Mouse (Mus musculus) forebrain, embryonic 14.5 days (tissue): ENCODE results near the gene Fut2. TPM values are rescaled to one million over a fixed set of nuclear protein-coding genes. Genes with fewer than 3 reads are reported as not detected.
A peak's percentile ranks its signal among the peaks of the same experiment; 100 is the strongest.

Experiments used
- ATAC-seq: fragments of 200-750 bp; cut with Nextera tagmentation; 2 replicates; pipeline ENCODE4 v1.8.0; 2017; ENCODE audit warnings: mild to moderate bottlenecking, moderate library complexity
- DNase-seq: peaks from one replicate; pipeline ENCODE4 v3.0.0-alpha.2; 2015; ENCODE audit warnings: low spot score
- H3K27ac ChIP-seq: fragments of 300-500 bp; sonication (generic); 2 replicates; pipeline ENCODE4 v1.5.1; 2014; ENCODE audit warnings: low read depth, mild to moderate bottlenecking, control low read depth, low read length, moderate library complexity
- H3K27me3 ChIP-seq: fragments of 300-500 bp; sonication (generic); replicated peaks from 2 replicates; pipeline ENCODE4 v1.6.1; 2014; ENCODE audit warnings: low read length, control low read depth, mixed read lengths; ENCODE audit not compliant: control insufficient read depth, insufficient read depth
- H3K36me3 ChIP-seq: fragments of 300-500 bp; sonication (generic); 2 replicates; pipeline ENCODE4 v1.6.1; 2014; ENCODE audit warnings: low read length, control low read depth; ENCODE audit not compliant: control insufficient read depth, insufficient read depth
- H3K4me1 ChIP-seq: fragments of 300-500 bp; sonication (generic); 2 replicates; pipeline ENCODE4 v1.6.1; 2014; ENCODE audit warnings: antibody characterized with exemption, low read length, control low read depth; ENCODE audit not compliant: control insufficient read depth, insufficient read depth
- H3K4me2 ChIP-seq: fragments of 300-500 bp; sonication (generic); 2 replicates; pipeline ENCODE4 v1.6.1; 2014; ENCODE audit warnings: mild to moderate bottlenecking, control low read depth, low read length
- H3K4me3 ChIP-seq: fragments of 300-500 bp; sonication (generic); 2 replicates; pipeline ENCODE4 v1.5.1; 2014; ENCODE audit warnings: low read depth, low read length, control low read depth
- H3K9ac ChIP-seq: fragments of 300-500 bp; sonication (generic); 2 replicates; pipeline ENCODE4 v1.6.1; 2014; ENCODE audit warnings: mild to moderate bottlenecking, low read length, control low read depth, moderate library complexity
- H3K9me3 ChIP-seq: fragments of 300-500 bp; sonication (generic); replicated peaks from 2 replicates; pipeline ENCODE4 v1.6.1; 2016; ENCODE audit warnings: low read length, control low read depth, mixed read lengths; ENCODE audit not compliant: control insufficient read depth
- WGBS: fragments of 180-500 bp; shearing (Covaris S2); extraction: QIAGEN DNeasy Blood & Tissue Kit; methylation state at CpG from one replicate; pipeline ENCODE4 v1.1.7; 2014; 5-methylcytosine and 5-hydroxymethylcytosine counted together
- polyA plus RNA-seq: library from polyadenylated mRNA; unstranded; fragments of >200 nt; fragmentation: Nextera tagmentation; extraction: Ambion mirVana; gene quantifications from 2 replicates; pipeline ENCODE4 v1.2.1, GENCODE M21; 2014

Fut2 gene
- polyA plus RNA-seq, 1 experiment from 2014 or later = 0.11 TPM

DNA sequence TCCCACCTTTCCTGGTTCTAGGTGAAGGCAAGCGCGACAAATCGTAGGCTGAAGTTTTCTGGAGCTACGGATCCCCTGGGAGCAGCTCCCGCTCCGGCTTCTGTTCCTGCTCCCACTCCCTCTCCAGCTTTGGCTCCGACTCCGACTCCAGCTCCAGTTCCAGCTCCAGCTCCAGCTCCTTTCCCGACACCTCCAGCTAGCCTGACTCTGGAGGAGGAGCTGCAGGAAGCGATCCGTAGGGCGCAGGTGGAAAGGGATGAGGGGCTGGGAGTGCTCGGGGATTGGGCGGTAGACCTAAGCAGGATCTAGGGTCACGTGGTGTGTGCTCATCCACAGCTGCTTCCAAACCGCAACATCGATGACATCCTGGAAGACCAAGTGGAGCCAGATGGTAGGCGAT is 22.0 kb downstream of the Fut2 start:
- Histone ChIP-seq H3K4me1 (peaks cover 11% of the 10 kb centered on the region), H3K9ac (peak overlapping the region; percentile 49; the same call in 1 of the 2 replicates), H3K36me3 (no peaks in the 10 kb centered on the region), H3K9me3 (no peaks in the 10 kb centered on the region), H3K4me2 (peak overlapping the region; percentile 86), H3K4me3 (peak overlapping the region; percentile 24), H3K27me3 (no peaks in the 10 kb centered on the region), H3K27ac (peak overlapping the region; percentile 84)
- DNase-seq (peak; percentile 69), ATAC-seq (peak; percentile 18)
- 2% methylated on average over 18 of the region's 18 CpGs for WGBS

DNA sequence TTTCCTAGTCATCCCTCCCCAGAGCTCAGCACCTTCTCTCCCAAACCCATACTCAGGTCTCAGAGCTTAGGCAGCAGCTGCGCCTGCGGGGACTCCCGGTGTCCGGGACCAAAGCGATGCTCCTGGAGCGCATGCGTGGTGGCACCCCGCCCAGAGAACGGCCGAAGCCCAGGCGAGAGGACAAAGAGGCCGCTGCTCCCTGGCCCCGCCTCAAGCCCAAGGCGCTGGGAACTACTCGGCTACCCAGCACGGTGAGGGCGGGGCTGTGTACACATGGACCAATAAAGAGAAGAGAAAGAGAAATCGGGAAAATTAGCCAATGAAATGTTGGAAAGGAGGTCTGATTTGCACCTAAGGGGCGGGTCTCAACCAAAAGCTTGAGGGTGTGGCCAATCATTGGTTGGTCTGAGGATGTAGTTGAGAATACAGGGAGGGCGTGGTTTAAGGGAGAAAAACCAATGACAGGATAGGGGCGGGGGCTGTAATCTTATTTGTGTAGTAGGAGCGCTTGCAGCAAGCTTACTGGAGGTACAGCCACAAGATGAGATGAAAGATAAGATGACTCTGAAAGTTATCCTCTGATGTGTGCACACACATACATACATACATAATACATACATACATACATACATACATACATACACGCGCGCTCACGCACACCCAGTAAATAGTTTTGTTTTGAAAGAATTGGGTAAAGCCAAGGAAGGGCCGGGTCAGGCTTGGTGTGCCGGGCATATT is 22.6 kb downstream of the Fut2 start:
- H3K36me3 ChIP-seq = no peaks in the 10 kb centered on the region
- H3K9me3 ChIP-seq = no peaks in the 10 kb centered on the region
- ATAC-seq = peak; percentile 92
- peak overlapping the region; percentile 86 for H3K4me2 ChIP-seq
- peak overlapping the region; percentile 87 for H3K9ac ChIP-seq
- H3K27ac ChIP-seq = peak overlapping the region; percentile 90
- peaks cover 11% of the 10 kb centered on the region for H3K4me1 ChIP-seq
- H3K27me3 ChIP-seq = no peaks in the 10 kb centered on the region
- peak; percentile 100 for DNase-seq
- peak overlapping the region; percentile 46 for H3K4me3 ChIP-seq
- 2% methylated on average over 28 of the region's 28 CpGs for WGBS

DNA sequence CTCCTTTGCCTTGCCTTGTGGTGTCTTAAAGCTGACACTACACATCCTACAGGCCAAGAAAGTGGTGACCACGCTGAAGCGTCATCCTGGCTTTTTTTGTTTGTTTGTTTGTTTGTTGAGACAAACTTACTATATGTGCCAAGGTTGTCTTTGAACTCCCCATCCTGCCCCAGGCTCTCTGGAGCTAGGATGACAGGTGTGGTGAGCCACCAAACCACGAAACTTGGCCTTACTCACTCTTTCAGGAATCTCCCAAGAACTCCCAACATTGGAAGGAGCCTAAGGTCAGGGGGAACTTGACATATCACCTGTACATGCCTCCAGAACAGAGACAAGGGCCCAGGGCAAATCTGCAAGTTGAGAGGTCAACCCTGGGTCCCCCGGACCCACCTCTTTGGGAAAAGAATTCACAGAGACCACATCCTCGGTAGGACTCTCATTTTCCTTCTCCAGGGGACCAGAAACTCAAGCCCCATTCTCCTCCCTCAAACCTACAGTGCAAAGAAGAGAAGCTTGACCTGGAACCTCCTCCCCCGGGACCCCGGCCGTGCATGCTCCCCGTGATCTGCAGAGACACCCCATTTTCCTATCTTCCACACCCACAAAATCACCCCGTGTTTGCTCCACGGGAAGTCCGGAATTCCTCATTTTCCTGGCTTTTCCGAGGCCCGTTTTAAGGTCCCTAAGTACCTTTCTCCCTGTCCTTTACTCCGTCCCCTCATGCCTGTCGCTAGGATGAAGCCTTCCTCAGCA is 23.5 kb downstream of the Fut2 start:
- no peak for DNase-seq
- Histone ChIP-seq H3K9ac (peak overlapping the region; percentile 87), H3K4me3 (peak overlapping the region; percentile 46), H3K9me3 (no peaks in the 10 kb centered on the region), H3K27me3 (no peaks in the 10 kb centered on the region), H3K27ac (peak overlapping the region; percentile 90), H3K36me3 (no peaks in the 10 kb centered on the region), H3K4me1 (peaks cover 11% of the 10 kb centered on the region), H3K4me2 (peak overlapping the region; percentile 86)
- 36% methylated on average over 16 of the region's 16 CpGs for WGBS
- no peak for ATAC-seq

DNA sequence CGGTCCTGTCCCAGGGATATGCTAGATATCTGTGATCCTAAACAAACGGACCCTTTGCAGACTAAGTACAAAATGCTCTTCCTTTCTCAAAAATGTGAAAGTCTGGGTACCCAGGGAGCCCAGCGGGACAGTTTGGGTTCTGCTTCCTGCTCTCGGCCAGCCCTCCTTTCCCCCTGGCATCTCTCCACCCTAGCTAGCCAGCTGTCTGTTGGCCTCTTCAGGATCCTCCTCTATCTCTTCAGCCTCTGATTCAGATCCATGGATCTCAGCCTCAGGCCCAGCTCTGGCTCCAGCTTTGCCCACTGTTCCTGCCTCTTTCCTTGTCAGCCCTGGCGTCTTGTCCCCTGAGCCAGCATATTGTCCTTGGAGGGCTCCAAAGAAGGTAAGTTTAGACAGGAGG is 24.1 kb downstream of the Fut2 start:
- DNase-seq = no peak
- peak overlapping the region; percentile 86 for H3K4me2 ChIP-seq
- H3K9me3 ChIP-seq = no peaks in the 10 kb centered on the region
- no peak overlapping the region for H3K4me3 ChIP-seq
- H3K36me3 ChIP-seq = no peaks in the 10 kb centered on the region
- H3K27ac ChIP-seq = no peak overlapping the region
- no peak for ATAC-seq
- no peak overlapping the region for H3K9ac ChIP-seq
- H3K4me1 ChIP-seq = peaks cover 11% of the 10 kb centered on the region
- WGBS = 84% methylated on average over 5 of the region's 5 CpGs
- no peaks in the 10 kb centered on the region for H3K27me3 ChIP-seq

DNA sequence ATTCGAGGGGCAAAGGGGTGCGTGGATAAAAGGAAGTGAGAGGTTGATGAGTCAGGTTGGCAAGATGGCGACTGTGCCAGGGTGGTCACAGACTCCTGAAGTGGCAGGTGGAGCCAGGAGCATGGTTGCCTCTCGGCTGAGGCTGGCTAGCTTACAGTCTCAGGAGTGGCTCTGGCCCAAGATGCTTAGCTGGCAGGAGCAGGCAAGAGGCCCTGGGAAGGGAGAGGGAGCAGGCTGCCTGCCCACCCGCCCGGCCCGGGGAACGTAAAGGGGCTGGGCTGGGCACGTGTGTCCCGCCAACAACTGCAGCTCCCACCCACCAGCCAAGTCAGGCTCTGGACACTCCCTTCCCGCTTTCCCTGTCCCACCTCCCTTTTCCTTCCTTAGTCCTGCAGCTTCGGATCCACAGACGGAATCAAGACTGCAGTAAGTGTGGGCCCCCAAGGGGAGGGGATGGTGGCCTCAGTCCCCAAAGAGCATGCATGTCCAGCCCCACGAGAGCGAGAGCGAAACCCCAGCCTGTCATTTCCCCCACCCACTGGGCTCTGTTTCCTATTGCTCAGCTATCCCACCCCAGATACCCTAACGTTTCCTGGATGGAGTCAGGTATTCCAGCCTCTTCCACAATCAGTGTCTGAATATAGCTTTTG is 24.7 kb downstream of the Fut2 start:
- WGBS = 63% methylated on average over 17 of the region's 17 CpGs
- DNase-seq = peak; percentile 42
- Histone ChIP-seq H3K9ac (no peak overlapping the region), H3K4me1 (peaks cover 11% of the 10 kb centered on the region), H3K9me3 (no peaks in the 10 kb centered on the region), H3K36me3 (no peaks in the 10 kb centered on the region; the same call in 1 of the 2 replicates), H3K27ac (no peak overlapping the region), H3K27me3 (no peaks in the 10 kb centered on the region), H3K4me2 (no peak overlapping the region), H3K4me3 (no peak overlapping the region)
- ATAC-seq = no peak

DNA sequence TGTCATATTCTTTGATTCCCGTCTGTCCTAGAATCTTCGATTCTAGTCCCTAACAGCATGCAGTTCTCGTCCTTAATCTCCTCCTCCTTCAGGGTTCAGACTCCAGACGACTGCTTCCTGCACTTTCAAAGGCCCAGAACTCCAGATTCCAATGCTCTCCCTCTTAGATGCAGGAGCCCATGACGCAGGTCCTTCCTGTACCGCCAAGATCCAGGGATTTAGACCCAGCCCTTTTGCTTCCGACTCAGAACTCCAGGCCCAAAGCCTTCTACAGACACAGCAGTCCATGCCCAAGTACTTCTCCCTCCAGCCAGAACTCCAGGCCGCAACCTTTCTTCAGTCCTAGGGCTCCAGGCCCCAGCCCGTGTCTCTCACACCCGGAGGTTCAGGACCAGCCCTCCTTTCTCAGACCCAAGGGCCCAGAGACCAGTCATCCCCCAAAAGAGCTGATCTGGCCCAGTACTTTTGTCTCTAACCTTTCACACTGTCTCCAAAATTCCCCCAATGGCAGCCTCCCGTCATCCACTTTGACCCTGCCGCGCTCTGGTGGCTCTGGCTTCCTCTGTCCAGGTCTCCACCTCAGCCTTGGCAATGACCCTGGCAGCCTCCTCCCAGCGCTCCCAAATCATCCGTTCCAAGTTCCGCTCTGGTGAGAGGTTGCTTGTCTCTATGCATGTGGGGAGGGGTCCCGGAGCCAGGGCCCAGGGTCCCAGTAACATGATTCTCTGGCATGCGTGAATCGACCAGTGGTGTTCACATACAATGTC is 25.8 kb downstream of the Fut2 start:
- no peaks in the 10 kb centered on the region for H3K27me3 ChIP-seq
- peaks cover 11% of the 10 kb centered on the region for H3K4me1 ChIP-seq
- ATAC-seq (no peak), DNase-seq (no peak)
- H3K9me3 ChIP-seq = no peaks in the 10 kb centered on the region
- H3K9ac ChIP-seq = no peak overlapping the region
- no peak overlapping the region for H3K4me2 ChIP-seq
- 78% methylated on average over 19 of the region's 19 CpGs for WGBS
- no peaks in the 10 kb centered on the region; the same call in 1 of the 2 replicates for H3K36me3 ChIP-seq
- H3K4me3 ChIP-seq = no peak overlapping the region
- no peak overlapping the region for H3K27ac ChIP-seq

DNA sequence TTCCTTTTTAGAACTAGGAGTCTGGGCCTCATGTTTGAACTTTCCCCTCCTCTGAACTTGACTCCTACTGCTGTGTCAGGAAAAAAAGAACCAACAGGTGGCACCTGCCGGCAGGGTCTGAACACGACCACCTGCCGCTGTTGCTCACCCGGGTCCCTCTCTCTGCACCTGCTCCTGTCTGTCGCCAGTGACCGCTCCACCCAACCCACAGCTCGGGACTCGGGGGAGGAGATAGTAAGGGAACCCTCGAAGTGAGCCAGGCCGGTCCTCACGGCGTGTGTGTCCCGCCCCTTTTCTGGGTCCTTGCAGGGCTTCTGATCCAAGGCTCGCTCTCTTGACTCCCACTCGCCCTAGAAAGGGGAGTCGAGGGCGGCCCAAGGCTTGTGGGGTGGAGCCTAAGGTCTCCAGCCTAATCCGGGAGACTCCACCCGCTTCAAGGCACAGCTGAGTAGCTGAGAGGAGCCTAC is 26.6 kb downstream of the Fut2 start, which contains the start of gene Mamstr:
Gene Mamstr, plus strand, starts transcription at position 417 of the 467 bp plus-strand sequence.
- Histone ChIP-seq H3K27me3 (no peaks in the 10 kb centered on the region), H3K9ac (no peak within 1 kb of the TSS), H3K9me3 (no peaks in the 10 kb centered on the region), H3K4me3 (no peak within 1 kb of the TSS), H3K4me1 (peaks cover 11% of the 10 kb centered on the region), H3K36me3 (no peaks in the 10 kb centered on the region; the same call in 1 of the 2 replicates), H3K4me2 (no peak within 1 kb of the TSS), H3K27ac (no peak within 1 kb of the TSS)
- no peak for DNase-seq
- ATAC-seq = no peak
- WGBS = 28% methylated on average over 19 of the region's 19 CpGs
